Mouse (Mus musculus): Measurements from ENCODE around the gene Zranb3. TPM values are rescaled to one million over a fixed set of nuclear protein-coding genes. Genes with fewer than 3 reads are reported as not detected.

Gene Zranb3
- polyA plus RNA-seq, 1 experiment from 2014 or later: 12.9 TPM

- no peak for TF ChIP-seq CTCF (IDR thresholded peaks at IDR 0.05; ENCODE audit: low read depth)
- Histone ChIP-seq H3K9ac (no peak overlapping the region), H3K27ac (ENCODE audit: low read depth) (no peak overlapping the region), H3K4me2 (no peak overlapping the region), H3K4me3 (ENCODE audit: low read depth, low read length) (no peak overlapping the region), H3K27me3 (ENCODE audit: insufficient read depth, low read length) (no peaks in the 10 kb centered on the region), H3K9me3 (ENCODE audit: low read depth, low read length) (no peaks in the 10 kb centered on the region), H3K4me1 (ENCODE audit: insufficient read depth) (no peaks in the 10 kb centered on the region), H3K36me3 (ENCODE audit: insufficient read depth) (no peaks in the 10 kb centered on the region)
- DNase-seq (no peak), ATAC-seq (ENCODE audit: insufficient read depth) (no peak)
- WGBS: 94% methylated on average over 1 of the region's 1 CpGs
Observed at GRCm38 (mm10) chr1:128098309-128098708, 4.5 kb downstream of the Zranb3 start.

GRCm38 (mm10) chr1:128094686-128095085, 8.2 kb downstream of the Zranb3 start:
- H3K36me3 ChIP-seq (ENCODE audit: insufficient read depth): 0 out of 2 replicates have a peak, but pooled peaks cover 12% of the 10 kb centered on the region
- H3K27ac ChIP-seq (ENCODE audit: low read depth): no peak overlapping the region
- ATAC-seq (ENCODE audit: insufficient read depth): no peak
- no peak overlapping the region for H3K4me3 ChIP-seq (ENCODE audit: low read depth, low read length)
- WGBS: 78% methylated on average over 2 of the region's 2 CpGs
- H3K27me3 ChIP-seq (ENCODE audit: insufficient read depth, low read length): no peaks in the 10 kb centered on the region
- no peak overlapping the region for H3K9ac ChIP-seq
- no peak for DNase-seq
- no peak overlapping the region for H3K4me2 ChIP-seq
- no peaks in the 10 kb centered on the region for H3K9me3 ChIP-seq (ENCODE audit: low read depth, low read length)
- no peak for TF ChIP-seq CTCF (IDR thresholded peaks at IDR 0.05; ENCODE audit: low read depth)
- no peaks in the 10 kb centered on the region for H3K4me1 ChIP-seq (ENCODE audit: insufficient read depth)

- Histone ChIP-seq H3K9ac (no peak overlapping the region), H3K9me3 (ENCODE audit: low read depth, low read length) (no peaks in the 10 kb centered on the region), H3K4me3 (ENCODE audit: low read depth, low read length) (no peak overlapping the region), H3K27ac (ENCODE audit: low read depth) (no peak overlapping the region), H3K36me3 (ENCODE audit: insufficient read depth) (0 out of 2 replicates have a peak, but pooled peaks cover 2% of the 10 kb centered on the region), H3K4me2 (no peak overlapping the region), H3K27me3 (ENCODE audit: insufficient read depth, low read length) (no peaks in the 10 kb centered on the region), H3K4me1 (ENCODE audit: insufficient read depth) (no peaks in the 10 kb centered on the region)
- DNase-seq: no peak
- no peak for ATAC-seq (ENCODE audit: insufficient read depth)
- TF ChIP-seq CTCF (IDR thresholded peaks at IDR 0.05; ENCODE audit: low read depth): no peak
- 78% methylated on average over 7 of the region's 7 CpGs for WGBS
Observed at GRCm38 (mm10) chr1:128082800-128083199, 20.0 kb downstream of the Zranb3 start.

GRCm38 (mm10) chr1:128081873-128082272, 21.0 kb downstream of the Zranb3 start:
- Histone ChIP-seq H3K4me2 (no peak overlapping the region), H3K27ac (ENCODE audit: low read depth) (no peak overlapping the region), H3K27me3 (ENCODE audit: insufficient read depth, low read length) (no peaks in the 10 kb centered on the region), H3K36me3 (ENCODE audit: insufficient read depth) (0 out of 2 replicates have a peak, but pooled peaks cover 2% of the 10 kb centered on the region), H3K4me1 (ENCODE audit: insufficient read depth) (no peaks in the 10 kb centered on the region), H3K4me3 (ENCODE audit: low read depth, low read length) (no peak overlapping the region), H3K9ac (no peak overlapping the region), H3K9me3 (ENCODE audit: low read depth, low read length) (no peaks in the 10 kb centered on the region)
- DNase-seq (no peak), ATAC-seq (ENCODE audit: insufficient read depth) (no peak)
- WGBS: 74% methylated on average over 7 of the region's 7 CpGs
- no peak for TF ChIP-seq CTCF (IDR thresholded peaks at IDR 0.05; ENCODE audit: low read depth)

GRCm38 (mm10) chr1:128080936-128081696, 21.7 kb downstream of the Zranb3 start:
- Histone ChIP-seq H3K27ac (ENCODE audit: low read depth) (no peak overlapping the region), H3K27me3 (ENCODE audit: insufficient read depth, low read length) (no peaks in the 10 kb centered on the region), H3K9me3 (ENCODE audit: low read depth, low read length) (no peaks in the 10 kb centered on the region), H3K4me1 (ENCODE audit: insufficient read depth) (no peaks in the 10 kb centered on the region), H3K4me3 (ENCODE audit: low read depth, low read length) (no peak overlapping the region), H3K9ac (no peak overlapping the region), H3K36me3 (ENCODE audit: insufficient read depth) (0 out of 2 replicates have a peak, but pooled peaks cover 2% of the 10 kb centered on the region), H3K4me2 (no peak overlapping the region)
- no peak for TF ChIP-seq CTCF (IDR thresholded peaks at IDR 0.05; ENCODE audit: low read depth)
- 80% methylated on average over 5 of the region's 5 CpGs for WGBS
- ATAC-seq (ENCODE audit: insufficient read depth) (no peak), DNase-seq (no peak)

- no peaks in the 10 kb centered on the region for H3K27me3 ChIP-seq (ENCODE audit: insufficient read depth, low read length)
- H3K4me1 ChIP-seq (ENCODE audit: insufficient read depth): no peaks in the 10 kb centered on the region
- H3K27ac ChIP-seq (ENCODE audit: low read depth): no peak overlapping the region
- no peak overlapping the region for H3K4me3 ChIP-seq (ENCODE audit: low read depth, low read length)
- no peak overlapping the region for H3K9ac ChIP-seq
- no peak for DNase-seq
- no peak for ATAC-seq (ENCODE audit: insufficient read depth)
- 0 out of 2 replicates have a peak, but pooled peaks cover 2% of the 10 kb centered on the region for H3K36me3 ChIP-seq (ENCODE audit: insufficient read depth)
- 91% methylated on average over 1 of the region's 1 CpGs for WGBS
- no peaks in the 10 kb centered on the region for H3K9me3 ChIP-seq (ENCODE audit: low read depth, low read length)
- no peak overlapping the region for H3K4me2 ChIP-seq
- TF ChIP-seq CTCF (IDR thresholded peaks at IDR 0.05; ENCODE audit: low read depth): no peak
Observed at GRCm38 (mm10) chr1:128078646-128079045, 24.2 kb downstream of the Zranb3 start.

- no peak overlapping the region for H3K27ac ChIP-seq (ENCODE audit: low read depth)
- H3K36me3 ChIP-seq (ENCODE audit: insufficient read depth): 0 out of 2 replicates have a peak, but pooled peaks cover 2% of the 10 kb centered on the region
- H3K27me3 ChIP-seq (ENCODE audit: insufficient read depth, low read length): no peaks in the 10 kb centered on the region
- H3K9ac ChIP-seq: no peak overlapping the region
- ATAC-seq (ENCODE audit: insufficient read depth): no peak
- no peak for TF ChIP-seq CTCF (IDR thresholded peaks at IDR 0.05; ENCODE audit: low read depth)
- no peaks in the 10 kb centered on the region for H3K9me3 ChIP-seq (ENCODE audit: low read depth, low read length)
- DNase-seq: no peak
- no peak overlapping the region for H3K4me2 ChIP-seq
- H3K4me3 ChIP-seq (ENCODE audit: low read depth, low read length): no peak overlapping the region
- 84% methylated on average over 2 of the region's 2 CpGs for WGBS
- no peaks in the 10 kb centered on the region for H3K4me1 ChIP-seq (ENCODE audit: insufficient read depth)
Observed at GRCm38 (mm10) chr1:128077788-128078187, 25.1 kb downstream of the Zranb3 start.

All from lung, embryonic 14.5 days (tissue).